Mouse (Mus musculus): ENCODE measurements at regions not wholly inside any gene's neighbourhood (a gene's known extent, or its start where the extent isn't known, plus 50 kb on each side); places are given as distances from the start of the nearest gene placed in this dataset.
"Not testable (repeated sequence)": the region's sequence is repeated elsewhere in the genome, so short reads cannot be mapped to it uniquely, and the experiment has no call there.

DNA sequence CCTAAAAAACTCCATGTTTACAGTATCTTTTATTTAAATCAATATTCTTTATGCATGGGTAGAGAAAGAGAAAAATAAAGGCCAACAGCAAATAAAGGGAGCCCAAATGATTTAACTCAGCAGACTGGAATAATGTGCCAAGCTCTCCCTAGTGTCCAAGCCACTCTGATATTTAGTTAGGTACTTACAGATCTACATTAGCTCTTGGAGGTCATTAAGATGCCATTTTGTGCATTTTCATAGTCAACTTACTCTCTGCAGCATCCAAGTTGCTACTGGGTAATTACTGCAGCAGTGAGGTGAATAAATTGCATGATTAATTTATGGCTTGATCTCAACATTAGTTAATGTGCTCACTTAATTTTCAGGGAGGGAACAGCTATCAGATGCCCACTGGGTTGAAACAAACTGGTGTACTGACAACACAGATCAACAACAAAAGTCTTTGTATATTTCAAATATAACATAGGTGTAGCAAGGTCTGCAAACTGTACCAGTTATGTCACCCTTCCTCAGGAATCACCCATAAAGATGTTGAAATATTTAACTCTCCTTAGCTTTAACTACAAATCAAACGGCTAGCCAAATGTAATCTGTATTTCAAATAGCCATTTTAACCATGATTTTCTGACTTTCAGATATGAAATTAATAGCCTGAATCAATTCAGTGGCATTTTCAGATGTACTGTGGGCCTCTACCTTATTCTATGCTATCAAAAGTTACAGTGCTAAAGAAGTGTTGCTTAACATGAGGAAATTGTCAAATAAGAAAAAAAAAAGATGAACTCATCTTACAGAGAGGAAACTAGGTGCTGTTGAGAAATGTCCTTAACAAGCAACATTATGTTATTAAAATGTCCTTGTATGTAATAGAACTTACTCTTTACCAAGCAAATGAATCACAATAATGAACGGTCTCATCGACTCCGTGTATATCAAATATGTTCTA is 163.8 kb upstream of the Hapln1 start:
- DNase-seq (ENCODE audit: low spot score), result no peak

DNA sequence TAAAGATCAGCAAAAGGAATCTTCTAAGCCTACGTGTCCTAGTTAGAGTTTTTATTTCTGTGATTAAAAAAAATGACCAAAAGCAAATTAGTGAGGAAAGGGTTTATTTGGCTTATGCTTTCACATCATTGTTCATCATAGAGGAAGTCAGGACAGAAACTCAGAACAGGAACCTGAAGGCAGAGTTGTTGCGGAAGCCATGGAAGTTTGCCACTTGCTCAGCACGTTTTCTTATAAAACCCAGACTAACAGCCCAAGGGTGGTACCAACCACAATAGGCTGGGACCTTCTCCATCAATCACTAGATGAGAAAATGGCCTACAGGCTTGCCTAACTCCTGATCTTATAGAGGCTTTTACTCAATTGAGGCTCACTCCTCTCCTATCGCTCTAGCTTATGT is 161.2 kb upstream of the Hapln1 start:
- no peak for DNase-seq (ENCODE audit: low spot score)

DNA sequence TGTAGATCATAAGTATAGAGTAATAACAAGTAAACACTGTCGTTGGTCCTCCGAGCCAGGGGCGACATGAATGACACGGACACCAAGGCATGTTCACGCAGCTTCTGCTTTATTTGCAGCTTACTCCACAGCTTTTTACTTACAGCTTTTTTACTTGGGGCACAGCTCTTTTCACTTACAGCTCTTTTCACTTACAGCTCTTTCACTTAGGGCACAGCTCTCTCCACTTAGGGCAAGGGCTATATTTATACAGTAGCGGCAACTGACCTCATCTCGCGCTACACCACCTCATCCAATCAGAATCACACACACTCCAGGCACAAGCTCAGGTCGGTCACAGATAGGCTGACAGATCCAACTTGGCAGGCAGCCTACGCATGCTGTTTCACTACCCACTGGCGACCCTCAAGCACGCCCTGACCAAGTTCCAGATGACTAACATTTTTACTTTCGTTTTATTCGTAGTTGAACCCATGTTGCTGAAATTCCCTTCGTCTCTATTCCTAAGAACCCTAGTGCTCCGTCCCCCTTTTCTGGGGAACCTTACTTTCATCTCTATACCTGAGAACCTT is 155.9 kb upstream of the Hapln1 start:
- DNase-seq (ENCODE audit: low spot score), result not testable (repeated sequence)

DNA sequence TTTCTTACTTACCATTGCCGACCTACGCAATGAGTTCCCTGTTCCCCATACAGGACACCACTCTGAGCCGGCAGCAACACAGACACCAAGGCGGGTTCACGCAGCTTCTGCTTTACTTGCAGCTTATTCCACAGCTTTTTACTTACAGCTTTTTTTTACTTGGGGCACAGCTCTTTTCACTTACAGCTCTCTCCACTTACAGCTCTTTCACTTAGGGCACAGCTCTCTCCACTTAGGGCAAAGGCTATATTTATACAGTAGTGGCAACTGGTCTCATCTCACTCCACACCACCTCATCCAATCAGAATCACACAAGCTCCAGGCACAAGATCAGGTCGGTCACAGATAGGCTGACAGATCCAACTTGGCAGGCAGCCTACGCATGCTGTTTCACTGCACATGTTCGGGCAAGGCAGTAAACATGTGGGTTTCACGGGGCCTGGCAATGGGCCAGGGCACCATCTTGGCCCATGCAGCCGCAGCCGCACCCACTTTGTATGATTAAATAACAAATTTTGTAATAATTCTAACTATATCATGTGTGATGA is 154.9 kb upstream of the Hapln1 start:
- peak; percentile 1 for DNase-seq (ENCODE audit: low spot score)

DNA sequence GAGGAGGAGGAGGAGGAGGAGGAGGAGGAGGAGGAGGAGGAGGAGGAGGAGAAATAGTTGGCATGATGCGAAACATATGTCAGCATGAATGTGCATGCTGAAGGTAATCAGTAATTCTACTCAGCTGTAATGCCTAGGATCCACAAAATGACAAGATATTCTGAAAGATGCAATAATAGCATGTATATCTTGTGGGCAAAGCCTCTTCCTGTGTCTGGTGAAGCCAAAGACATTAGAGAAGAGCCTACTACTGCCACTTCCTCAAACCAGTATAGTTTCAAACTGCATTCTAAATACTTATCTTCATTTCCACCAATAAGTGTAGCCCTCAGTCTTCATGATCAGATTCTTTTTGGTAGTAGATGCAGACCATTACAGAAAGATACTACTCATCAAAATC is 152.2 kb upstream of the Hapln1 start:
- no peak for DNase-seq (ENCODE audit: low spot score)

DNA sequence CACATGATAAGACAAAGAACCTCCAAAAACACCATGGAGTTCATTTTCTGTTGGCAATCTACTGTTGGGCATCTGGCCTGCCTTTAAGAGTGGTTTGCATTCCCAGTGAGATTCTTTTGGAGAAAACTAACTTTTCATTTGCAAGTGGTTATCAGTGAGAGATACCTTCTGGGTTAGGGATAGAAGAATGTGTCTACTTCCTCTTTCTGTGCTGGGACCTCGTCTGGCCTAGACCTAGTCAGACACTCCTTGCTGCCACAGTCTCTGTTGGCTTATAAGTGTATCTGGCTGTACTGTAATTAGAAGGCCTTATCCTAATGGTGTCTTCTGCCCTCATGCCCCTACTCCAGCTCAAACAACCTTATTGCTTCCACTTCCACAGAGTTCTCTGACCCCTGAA is 150.4 kb upstream of the Hapln1 start:
- no peak for DNase-seq (ENCODE audit: low spot score)

DNA sequence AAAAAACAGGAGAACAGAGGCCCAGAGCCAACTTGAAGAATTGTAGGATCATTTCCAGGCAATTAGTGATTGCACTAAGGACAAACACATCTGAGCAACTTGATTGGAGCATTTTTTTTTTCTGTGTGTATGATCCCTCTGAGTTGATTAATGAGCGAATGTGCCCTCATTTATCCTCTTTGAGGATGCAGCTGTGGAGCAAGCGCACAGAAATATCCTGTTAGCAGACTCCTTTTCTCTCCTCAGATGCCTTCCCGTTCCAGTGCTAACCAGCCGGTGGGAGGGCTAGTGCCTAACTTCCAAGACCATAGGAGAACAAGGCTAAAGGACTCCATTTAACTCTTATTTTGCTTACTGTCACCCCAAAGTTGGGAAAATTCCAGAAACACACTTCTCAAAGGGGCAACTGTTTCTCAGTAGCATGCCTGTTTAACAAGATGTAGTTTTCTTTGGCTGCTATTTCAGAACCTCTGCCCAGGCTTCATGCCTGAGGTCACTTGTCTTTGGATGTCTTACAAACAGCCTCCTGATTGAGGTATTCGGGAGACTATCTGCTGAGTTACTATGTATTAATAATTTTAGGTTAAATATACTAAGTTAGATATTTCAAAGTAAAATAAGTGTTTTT is 144.8 kb upstream of the Hapln1 start:
- no peak for DNase-seq (ENCODE audit: low spot score)

DNA sequence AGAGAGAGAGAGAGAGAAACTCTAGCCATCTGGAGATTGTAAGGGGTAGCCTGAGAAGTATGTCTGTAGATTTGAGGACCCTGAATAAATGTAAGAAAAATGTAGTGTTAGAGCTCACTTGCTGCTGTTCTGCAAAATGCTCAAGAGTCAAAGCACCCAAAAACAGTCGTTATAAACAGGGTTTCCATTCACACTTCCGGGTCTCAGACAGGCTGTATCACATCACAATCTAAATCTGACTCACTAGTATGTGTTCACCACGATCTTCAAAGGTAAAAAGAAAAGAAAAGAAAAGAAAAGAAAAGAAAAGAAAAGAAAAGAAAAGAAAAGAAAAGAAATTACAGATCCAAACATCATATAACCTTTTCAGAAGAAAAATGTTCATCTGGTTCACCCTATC is 143.7 kb upstream of the Hapln1 start:
- DNase-seq (ENCODE audit: low spot score), result no peak

DNA sequence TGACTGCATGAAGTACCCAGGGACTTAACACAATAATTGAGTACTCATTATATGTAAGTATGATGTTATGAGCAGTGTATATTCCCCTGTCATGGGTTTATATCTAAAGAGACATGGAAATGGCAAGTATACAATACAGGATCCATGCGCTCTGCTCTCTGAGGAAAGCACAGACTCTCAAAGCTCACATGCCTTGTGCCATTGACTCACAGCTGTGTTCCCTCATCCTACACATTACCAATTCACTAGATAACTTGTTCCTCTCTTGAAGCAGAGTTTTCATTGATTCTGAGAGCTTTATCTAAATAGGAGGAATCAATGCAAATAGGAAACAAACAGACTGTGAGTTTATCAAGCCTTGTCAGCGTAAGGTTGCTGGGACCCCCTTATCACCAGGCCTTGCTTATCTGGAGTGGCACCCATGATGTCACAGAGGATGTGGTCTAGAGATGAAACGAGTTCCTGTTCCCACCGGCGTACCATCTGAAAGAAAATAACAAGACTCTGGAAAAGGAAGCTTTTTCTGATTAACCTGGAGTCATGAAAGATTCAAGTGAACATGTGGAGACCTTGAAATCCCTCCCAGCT is 138.4 kb upstream of the Hapln1 start:
- DNase-seq (ENCODE audit: low spot score), result no peak

DNA sequence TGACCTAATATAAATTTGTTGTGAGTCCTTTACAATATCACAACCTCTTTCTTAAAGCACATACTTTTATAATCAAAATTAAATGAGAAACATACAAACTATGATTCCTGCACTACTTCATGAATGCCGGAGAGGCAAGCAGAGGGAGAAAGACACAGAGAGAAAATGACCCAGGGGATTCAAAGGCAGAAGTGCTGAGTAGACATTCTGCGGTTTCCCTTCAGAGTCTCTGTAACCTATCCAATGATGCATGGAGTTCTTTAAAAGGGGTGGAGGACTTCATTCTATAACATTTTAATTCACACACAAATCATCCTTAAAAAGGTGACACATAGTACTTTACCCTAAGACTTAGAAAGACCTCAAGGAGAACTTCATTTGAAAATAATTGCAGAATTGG is 129.1 kb upstream of the Hapln1 start:
- DNase-seq (ENCODE audit: low spot score), result no peak

DNA sequence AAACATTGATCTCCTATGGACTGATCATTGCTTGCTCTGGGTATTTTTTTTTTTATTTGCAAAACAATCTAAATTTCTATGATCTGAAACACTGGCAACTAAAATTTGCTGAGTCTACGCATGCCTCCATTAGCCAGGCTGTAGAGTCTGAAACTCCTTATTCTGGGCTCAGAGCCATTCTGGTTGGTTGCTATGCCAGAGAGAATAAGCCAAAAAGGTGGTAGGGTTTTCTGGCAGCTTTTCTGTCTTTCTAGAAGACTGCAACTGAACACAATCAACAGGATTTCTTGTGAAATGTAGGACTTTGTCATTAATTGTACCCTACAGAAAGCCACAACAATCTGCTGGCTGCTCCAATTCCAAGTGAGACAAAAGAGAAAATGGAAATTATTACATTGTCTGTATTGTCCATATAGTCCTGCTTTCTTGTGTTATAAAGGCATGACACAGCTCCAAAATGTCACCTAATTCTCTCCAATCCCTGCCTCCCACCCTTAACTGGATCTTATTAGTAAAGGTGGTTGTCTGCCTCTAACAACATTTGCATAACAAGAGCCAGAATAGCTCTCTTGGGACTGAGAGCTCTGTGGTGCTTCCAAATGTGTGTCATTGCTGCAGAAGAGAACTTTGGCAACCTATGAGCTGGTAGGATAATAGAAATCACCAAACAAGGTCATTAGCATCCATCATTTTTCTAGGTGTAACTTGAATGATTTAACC is 126.7 kb upstream of the Hapln1 start:
- no peak for DNase-seq (ENCODE audit: low spot score)

DNA sequence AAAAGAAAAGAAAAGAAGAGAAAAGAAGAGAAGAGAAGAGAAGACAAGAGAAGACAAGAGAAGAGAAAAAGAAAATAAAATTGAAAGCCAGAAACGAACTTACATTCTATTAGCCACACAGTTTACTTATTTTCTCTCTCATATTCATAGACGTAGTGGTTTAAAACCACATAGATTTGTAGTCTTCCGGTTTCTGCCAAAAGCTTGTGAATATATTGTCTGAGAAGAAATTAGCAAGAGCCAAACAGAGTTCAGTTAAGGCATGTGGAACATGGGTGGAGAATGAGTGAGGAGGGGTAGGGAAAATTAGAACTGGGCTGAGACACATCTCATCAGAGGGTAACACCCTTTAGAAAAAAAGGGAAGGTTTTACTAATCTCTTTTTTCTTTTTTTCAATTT is 120.8 kb upstream of the Hapln1 start:
- DNase-seq (ENCODE audit: low spot score), result no peak

DNA sequence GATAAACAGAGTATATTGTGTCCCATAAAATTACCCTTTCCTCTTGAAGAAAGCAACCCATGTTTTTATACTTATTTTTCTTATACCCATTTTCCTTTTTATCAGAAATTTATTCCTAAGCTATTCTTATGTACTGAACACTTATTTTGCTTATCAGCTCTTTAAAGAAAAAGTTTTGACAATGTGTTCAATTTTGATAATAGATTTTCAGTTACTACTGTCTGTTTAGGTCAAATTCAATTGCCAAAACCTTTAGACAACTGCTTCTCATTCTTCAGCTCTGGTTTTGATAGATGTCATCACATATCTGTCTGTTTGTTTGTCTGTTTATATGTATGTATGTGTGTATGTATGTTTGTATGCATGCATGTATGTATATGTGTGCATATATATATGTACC is 117.8 kb upstream of the Hapln1 start:
- no peak for DNase-seq (ENCODE audit: low spot score)

DNA sequence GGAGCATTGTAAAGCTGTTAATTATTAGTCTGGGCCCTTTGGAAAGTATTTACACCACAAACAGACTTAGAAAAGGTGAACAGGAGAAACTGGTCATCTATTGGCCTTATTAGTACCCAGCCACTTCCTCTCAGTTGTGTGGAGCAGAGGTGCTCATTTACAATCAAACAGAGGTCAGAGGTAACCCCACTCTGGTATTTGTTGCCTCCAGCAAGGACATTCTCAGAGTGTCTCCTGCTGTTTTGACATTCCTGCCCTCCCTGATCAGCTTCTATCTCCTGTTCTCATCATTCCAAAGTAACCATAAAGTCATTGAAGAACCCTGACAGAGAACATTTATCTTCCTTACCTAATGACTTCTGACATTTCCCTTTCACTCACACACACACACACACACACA is 116.1 kb upstream of the Hapln1 start:
- DNase-seq (ENCODE audit: low spot score), result no peak

DNA sequence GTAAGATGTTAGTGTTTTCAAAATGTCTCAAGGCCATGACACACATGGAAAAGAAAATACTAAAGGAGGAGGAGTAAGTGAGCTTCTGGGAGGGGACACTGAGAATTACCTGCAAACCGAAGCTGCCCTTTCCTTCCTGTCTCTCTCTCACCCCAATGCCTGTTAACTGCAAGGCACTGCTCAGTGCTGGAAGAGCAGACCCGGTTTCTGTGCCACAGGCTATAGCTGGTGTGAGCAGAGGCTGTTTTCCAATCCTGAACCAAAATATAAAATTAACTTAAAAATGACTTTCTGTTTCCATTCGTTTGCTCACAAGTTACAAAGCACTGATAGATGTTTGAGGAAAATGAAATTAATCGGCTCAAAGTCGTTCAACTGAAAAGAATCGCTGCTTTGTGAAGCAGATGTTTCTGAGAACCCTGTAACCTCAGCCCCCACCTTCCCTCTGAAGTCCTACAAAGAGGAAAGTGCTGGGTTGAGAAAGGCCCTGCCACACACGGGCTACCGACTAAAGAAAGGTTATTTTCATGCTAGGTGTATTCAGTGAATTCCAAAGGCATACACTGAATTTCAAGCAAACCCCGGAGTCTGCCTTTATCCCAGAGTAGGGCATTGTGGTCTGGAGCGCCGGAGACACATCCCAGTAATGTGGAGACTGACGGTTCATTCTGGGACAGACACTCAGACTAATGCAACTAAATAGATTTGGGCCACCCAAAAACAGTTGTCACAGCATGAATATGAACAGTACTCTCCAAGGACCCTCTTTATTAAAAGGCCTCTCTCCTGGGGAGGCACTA is 111.1 kb upstream of the Hapln1 start:
- no peak for DNase-seq (ENCODE audit: low spot score)

DNA sequence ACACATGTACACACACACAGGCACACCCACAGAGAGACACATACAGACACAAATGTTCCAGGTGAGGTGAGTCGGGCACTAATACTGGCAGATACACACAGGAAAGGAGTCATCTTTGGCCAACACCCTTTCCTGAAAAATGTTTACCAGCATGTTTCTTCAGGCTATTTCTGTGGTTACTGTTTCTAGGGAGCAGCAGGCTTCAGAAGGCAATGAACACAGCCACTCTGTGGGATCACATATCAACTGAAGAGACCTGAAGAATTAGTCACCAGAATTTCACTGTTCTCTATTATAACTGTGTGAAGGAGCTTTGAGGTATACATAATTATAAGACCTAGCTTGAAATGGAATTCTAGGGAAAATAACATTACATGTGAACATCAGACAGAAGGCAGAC is 94.7 kb upstream of the Hapln1 start:
- DNase-seq (ENCODE audit: low spot score), result no peak

DNA sequence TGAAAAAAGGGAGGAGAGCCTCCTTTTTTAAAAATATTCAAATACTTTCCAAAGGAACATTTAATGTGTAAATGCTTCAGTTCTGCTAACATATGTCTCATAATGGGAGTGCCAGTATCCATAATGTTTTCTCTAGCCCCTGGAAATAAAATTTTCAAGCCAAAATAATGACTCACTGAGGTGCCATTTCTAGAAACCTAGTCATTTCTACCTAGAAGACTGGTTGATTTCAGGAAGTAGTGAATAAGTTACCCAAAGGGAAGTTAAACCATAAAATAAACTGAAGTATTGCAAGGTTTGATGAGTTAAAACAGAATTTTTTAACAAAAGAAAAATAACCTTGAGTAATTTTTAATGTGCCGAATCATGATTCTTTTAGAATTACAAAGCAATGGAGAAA is 85.8 kb upstream of the Hapln1 start:
- DNase-seq (ENCODE audit: low spot score), result no peak

DNA sequence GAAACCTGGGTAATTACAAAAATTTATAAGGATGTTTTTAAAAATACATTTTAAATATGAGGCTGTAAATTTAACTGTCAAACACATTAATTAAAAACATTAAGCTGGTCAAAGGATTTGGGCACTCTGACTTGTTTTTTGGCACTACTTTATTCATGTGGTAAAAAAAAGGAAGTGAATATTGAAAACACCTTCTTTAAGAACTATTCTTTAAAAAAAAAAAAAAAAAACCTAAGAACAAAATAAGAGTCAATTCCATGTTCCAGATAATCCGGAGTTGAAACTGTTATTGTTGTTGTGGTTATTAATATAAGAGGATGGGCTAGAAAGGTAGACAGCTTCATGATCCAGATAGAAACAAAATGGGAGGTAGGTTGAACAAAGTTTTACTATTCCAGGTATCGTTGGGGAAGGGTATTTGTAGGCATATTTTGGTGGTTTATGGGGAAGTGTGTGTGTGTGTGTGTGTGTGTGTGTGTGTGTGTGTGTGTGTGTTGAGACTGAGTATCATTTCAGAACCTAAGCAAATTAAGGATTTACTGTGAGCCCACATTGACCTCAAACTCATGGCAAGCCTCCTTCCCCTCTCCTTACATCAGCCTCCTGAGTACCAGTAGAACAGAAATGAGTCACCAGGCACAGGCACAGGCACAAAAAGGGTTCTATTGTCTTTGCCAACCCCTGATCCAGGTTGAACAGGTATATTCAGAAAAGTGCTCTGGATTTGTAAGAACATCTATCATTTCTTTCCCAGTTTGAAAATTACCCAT is 85.2 kb upstream of the Hapln1 start:
- no peak for DNase-seq (ENCODE audit: low spot score)

DNA sequence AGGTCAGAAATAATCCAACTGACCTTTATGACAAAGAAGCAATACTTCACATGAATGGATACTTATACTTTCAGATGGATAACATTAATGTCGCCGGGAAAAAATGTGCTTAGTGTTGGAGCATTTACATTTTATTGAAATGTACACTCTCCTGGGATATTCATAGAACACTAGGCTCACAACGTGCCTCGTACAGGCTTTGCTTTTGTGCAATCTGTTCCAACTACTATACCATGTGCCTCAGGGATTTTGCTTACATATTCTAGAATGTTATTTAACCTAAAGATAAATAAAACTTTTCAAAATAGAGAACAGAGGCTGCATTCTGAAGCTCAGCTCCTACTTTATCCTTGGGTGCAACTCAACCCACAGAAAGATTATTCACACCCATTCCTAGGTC is 75.8 kb upstream of the Hapln1 start:
- no peak for DNase-seq (ENCODE audit: low spot score)
